Mouse (Mus musculus) gastrocnemius, postnatal 25 days (tissue): ENCODE results near the gene Dcbld2. TPM values are rescaled to one million over a fixed set of nuclear protein-coding genes. Genes with fewer than 3 reads are reported as not detected.

Experiments used
- DNase-seq: peaks from one replicate; pipeline ENCODE4 v3.0.0; 2022
- total RNA-seq, 2 experiments: library from RNA; stranded (reverse); gene quantifications; 1 replicate in 1 of 2; 2 replicates in 1 of 2; pipeline ENCODE4 v1.2.3; 2021

The Dcbld2 gene
- total RNA-seq, 2 experiments from 2014 or later, result 4.2 to 6.9 TPM

GRCm38 (mm10) chr16:58487861-58488260 lies 79.6 kb downstream of the Dcbld2 start:
- DNase-seq, result no peak

DNA sequence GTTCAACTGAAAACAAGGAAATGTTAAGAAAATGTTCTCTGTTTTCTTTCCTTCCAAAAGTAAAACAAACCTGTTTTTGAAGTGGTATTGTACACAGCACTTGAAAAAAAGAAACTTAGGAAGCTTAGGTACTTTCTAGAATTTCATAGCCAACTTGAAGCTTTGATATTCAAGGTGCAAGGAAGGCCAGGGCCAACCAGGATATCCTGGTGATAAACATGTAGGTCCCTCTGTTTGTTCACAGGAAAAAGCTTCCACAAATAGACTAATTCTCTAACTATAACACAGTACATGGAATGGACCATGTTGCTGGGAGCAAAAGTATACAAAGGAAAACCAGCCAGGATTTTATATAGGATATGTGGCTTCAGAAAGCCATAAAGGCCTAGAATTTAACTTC lies 88.5 kb downstream of the Dcbld2 start:
- no peak for DNase-seq

GRCm38 (mm10) chr16:58497886-58498713 lies 89.9 kb downstream of the Dcbld2 start:
- DNase-seq, result no peak

GRCm38 (mm10) chr16:58499172-58499584 lies 90.9 kb downstream of the Dcbld2 start:
- no peak for DNase-seq

DNA sequence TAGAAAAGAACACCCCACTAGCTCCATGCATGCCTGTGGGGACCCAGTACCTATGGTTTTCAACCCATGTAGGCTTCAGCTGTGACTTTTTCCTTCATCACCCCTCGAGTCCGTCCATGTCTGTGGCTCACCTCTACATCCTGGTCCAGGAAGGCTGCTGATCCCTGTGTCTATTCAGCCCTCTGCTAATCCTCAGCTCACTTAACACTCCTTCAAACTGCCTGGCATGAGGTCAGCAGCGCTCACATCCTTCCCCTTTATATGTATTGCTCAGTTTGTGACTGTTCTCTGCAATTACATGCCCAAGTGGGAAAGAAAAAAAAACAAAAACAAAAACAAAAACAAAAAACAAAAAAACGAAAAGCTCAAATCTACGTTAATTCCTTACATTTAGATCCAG lies 91.4 kb downstream of the Dcbld2 start:
- DNase-seq, result no peak

GRCm38 (mm10) chr16:58501760-58502301 lies 93.6 kb downstream of the Dcbld2 start:
- no peak for DNase-seq

GRCm38 (mm10) chr16:58502566-58502965 lies 94.3 kb downstream of the Dcbld2 start:
- DNase-seq, result no peak

DNA sequence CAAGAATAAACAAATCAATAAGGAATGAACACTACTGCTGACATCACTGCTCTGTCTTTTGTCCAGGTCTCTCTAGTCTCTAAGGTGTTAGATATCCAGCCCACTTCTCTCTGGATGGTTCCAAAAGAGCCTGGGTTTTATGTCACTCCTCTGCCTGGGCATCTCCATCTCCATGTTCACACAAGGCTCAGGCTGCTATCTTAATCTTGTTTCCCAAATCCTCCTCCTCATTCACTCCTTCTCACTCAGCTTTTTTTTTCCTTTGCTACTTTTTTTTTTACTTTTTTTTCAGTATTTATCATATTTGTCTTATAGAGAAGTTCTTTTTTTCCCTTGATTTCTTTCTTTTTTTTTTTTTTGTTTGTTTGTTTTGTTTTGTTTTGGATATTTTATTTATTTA lies 96.7 kb downstream of the Dcbld2 start:
- no peak for DNase-seq

DNA sequence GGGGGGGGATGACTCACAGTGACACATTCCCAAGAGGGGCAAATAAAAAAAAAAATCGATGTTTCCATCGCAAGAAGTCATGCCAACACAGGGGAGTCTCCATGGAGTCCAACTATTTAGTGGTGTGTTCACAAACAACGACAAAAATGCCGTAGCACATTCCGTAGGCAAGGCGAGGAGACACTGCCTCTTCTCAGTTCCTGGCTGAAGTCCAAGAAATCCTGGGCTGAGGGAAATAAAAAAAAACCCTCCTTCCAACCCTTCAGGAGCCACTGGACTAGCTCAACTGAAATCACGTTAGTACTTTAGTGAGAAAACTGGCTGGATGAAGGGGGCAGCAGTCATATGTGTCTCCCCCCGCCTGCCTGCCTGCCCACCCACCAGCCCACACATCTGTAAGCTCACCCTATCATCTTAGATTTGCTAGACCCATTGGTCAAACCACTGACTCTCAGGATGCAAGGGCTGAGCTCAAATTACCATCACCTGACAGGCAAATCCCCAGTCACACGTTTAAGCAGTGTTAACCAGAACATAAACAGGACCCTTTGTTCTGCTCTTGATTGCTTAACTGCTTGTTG lies 104.0 kb downstream of the Dcbld2 start:
- no peak for DNase-seq

GRCm38 (mm10) chr16:58512887-58513286 lies 104.6 kb downstream of the Dcbld2 start:
- DNase-seq, result peak; percentile 36

GRCm38 (mm10) chr16:58513755-58514154 lies 105.5 kb downstream of the Dcbld2 start:
- no peak for DNase-seq

- DNase-seq, result no peak
Measured at GRCm38 (mm10) chr16:58514565-58514964, 106.3 kb downstream of the Dcbld2 start.

DNA sequence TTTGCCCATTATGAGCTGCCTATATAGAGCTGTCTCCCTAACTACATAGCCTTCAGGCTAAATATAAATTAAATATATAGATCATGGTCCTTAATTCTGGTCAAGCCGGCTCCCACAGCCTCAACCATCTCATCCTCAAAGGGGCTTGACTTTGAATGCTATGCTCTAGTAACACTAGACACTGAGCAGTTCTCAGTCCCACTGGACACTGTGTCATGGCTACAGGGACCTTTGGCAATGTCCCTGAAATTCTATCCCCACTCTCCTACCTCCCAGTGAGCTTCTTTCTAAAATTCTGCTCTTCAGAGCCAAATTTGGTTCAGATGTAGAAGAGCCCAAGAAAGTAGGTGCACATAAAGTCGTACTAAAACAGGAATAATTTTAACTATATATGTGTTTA lies 107.9 kb downstream of the Dcbld2 start:
- DNase-seq, result no peak

- no peak for DNase-seq
Measured at GRCm38 (mm10) chr16:58516960-58517798, 108.9 kb downstream of the Dcbld2 start.

Other genes starting within 250 kb of the Dcbld2 start
- gene St3gal6, start 115.8 kb downstream of the Dcbld2 start, total RNA-seq, result 100 to 1,000 TPM in 1 of 2 experiments, 10 to 100 TPM in 1; 92.1 to 102 TPM
- gene Gm813, start 208.5 kb downstream of the Dcbld2 start, total RNA-seq, result not detected
- not detected for gene E330017A01Rik, start 230.3 kb downstream of the Dcbld2 start, total RNA-seq